Mouse (Mus musculus) lung, postnatal 0 days (tissue): ENCODE data around the gene Iqsec1. TPM values are rescaled to one million over a fixed set of nuclear protein-coding genes. Genes with fewer than 3 reads are reported as not detected.

Source experiments
- ATAC-seq: fragments of 200-750 bp; cut with Nextera tagmentation; 2 replicates; pipeline ENCODE4 v1.8.0; 2017; ENCODE audit warnings: moderate library complexity
- DNase-seq: peaks from one replicate; pipeline ENCODE4 v3.0.0-alpha.2; 2016; ENCODE audit warnings: low spot score
- H3K27ac ChIP-seq: fragments of 300-500 bp; sonication (generic); 2 replicates; pipeline ENCODE4 v1.5.1; 2014; ENCODE audit warnings: antibody characterized with exemption, mild to moderate bottlenecking, low read length, mixed read lengths
- H3K27me3 ChIP-seq: fragments of 300-500 bp; sonication (generic); replicated peaks from 2 replicates; pipeline ENCODE4 v1.6.1; 2014; ENCODE audit warnings: low read length, mixed read lengths; ENCODE audit not compliant: insufficient read depth
- H3K36me3 ChIP-seq: fragments of 300-500 bp; sonication (generic); 2 replicates; pipeline ENCODE4 v1.6.1; 2014; ENCODE audit warnings: low read length, mixed read lengths; ENCODE audit not compliant: insufficient read depth
- H3K4me1 ChIP-seq: fragments of 300-500 bp; sonication (generic); 2 replicates; pipeline ENCODE4 v1.6.1; 2014; ENCODE audit warnings: antibody characterized with exemption, low read depth, low read length, mixed read lengths; ENCODE audit not compliant: insufficient read depth
- H3K4me2 ChIP-seq: fragments of 300-500 bp; sonication (generic); replicated peaks from 2 replicates; pipeline ENCODE4 v1.6.1; 2014; ENCODE audit warnings: low read depth, mild to moderate bottlenecking, low read length, moderate library complexity, mixed read lengths
- H3K4me3 ChIP-seq: fragments of 300-500 bp; sonication (generic); 2 replicates; pipeline ENCODE4 v1.5.1; 2014; ENCODE audit warnings: low read depth, low read length
- H3K9ac ChIP-seq: fragments of 300-500 bp; sonication (generic); replicated peaks from 2 replicates; pipeline ENCODE4 v1.6.1; 2014; ENCODE audit warnings: low read depth, mild to moderate bottlenecking
- H3K9me3 ChIP-seq: fragments of 300-500 bp; sonication (generic); 2 replicates; pipeline ENCODE4 v1.6.1; 2016; ENCODE audit warnings: low read length, mixed read lengths
- CTCF ChIP-seq: IDR thresholded peaks from 2 replicates; pipeline ENCODE4 v1.5.1; 2016; ENCODE audit warnings: antibody characterized with exemption, mild to moderate bottlenecking
- EP300 ChIP-seq: IDR thresholded peaks from 2 replicates; pipeline ENCODE4 v1.6.1; 2016; ENCODE audit warnings: antibody characterized with exemption, mild to moderate bottlenecking, control low read depth
- WGBS: fragments of 180-500 bp; shearing (Covaris S2); extraction: QIAGEN DNeasy Blood & Tissue Kit; methylation state at CpG from one replicate; pipeline ENCODE4 v1.1.7; 2014; 5-methylcytosine and 5-hydroxymethylcytosine counted together
- polyA plus RNA-seq: library from polyadenylated mRNA; unstranded; fragments of >200 nt; fragmentation: Nextera tagmentation; extraction: Ambion mirVana; gene quantifications from 2 replicates; pipeline ENCODE4 v1.2.1, GENCODE M21; 2015

Iqsec1 gene
- polyA plus RNA-seq, 1 experiment from 2014 or later, result 18.6 TPM

- Histone ChIP-seq H3K9me3 (no peaks in the 10 kb centered on the region), H3K4me1 (peaks cover 9% of the 10 kb centered on the region; the same call in 1 of the 2 replicates), H3K9ac (no peak overlapping the region), H3K4me3 (no peak overlapping the region), H3K27me3 (no peaks in the 10 kb centered on the region), H3K36me3 (no peaks in the 10 kb centered on the region), H3K27ac (no peak overlapping the region), H3K4me2 (no peak overlapping the region)
- ATAC-seq, result no peak
- no peak for TF ChIP-seq CTCF
- no peak for TF ChIP-seq EP300
- DNase-seq, result no peak
Measured at GRCm38 (mm10) chr6:90753656-90754055, 234.8 kb downstream of the Iqsec1 start.

DNA sequence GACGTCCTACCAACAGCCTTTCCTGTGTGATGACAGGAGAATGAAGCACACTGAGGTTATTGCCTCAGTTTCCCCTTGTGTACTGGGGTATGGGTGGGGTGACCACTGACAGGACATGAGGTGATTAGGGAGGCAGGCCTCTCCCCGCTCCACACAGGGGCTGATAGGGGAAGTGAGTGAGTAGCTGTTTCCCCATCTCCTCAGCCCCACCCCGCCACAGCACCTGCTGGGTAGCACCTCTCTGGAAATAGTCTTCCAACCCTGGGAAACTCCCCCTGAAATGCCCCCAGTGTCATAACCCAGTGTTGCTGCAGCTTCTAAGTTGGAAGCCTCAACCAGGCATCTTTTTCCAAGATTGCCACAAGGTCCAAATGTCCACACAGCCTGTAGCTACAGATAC, 236.9 kb downstream of the Iqsec1 start:
- WGBS, result 62% methylated on average over 3 of the region's 3 CpGs
- Histone ChIP-seq H3K36me3 (no peaks in the 10 kb centered on the region), H3K4me3 (no peak overlapping the region), H3K27me3 (no peaks in the 10 kb centered on the region), H3K27ac (no peak overlapping the region), H3K4me2 (no peak overlapping the region), H3K9me3 (no peaks in the 10 kb centered on the region), H3K4me1 (peaks cover 9% of the 10 kb centered on the region; the same call in 1 of the 2 replicates), H3K9ac (no peak overlapping the region)
- DNase-seq (no peak), ATAC-seq (no peak)
- TF ChIP-seq CTCF (no peak), EP300 (no peak)

GRCm38 (mm10) chr6:90750091-90750490, 238.4 kb downstream of the Iqsec1 start:
- Histone ChIP-seq H3K9me3 (no peaks in the 10 kb centered on the region), H3K4me3 (no peak overlapping the region), H3K4me2 (no peak overlapping the region), H3K27me3 (no peaks in the 10 kb centered on the region), H3K4me1 (peaks cover 9% of the 10 kb centered on the region; the same call in 1 of the 2 replicates), H3K36me3 (no peaks in the 10 kb centered on the region), H3K27ac (no peak overlapping the region), H3K9ac (no peak overlapping the region)
- WGBS, result 18% methylated on average over 2 of the region's 2 CpGs
- TF ChIP-seq CTCF (no peak), EP300 (no peak)
- ATAC-seq, result no peak; the same call in 1 of the 2 replicates
- DNase-seq, result peak; percentile 38

- Histone ChIP-seq H3K36me3 (no peaks in the 10 kb centered on the region), H3K27me3 (no peaks in the 10 kb centered on the region), H3K4me1 (peaks cover 9% of the 10 kb centered on the region; the same call in 1 of the 2 replicates), H3K9me3 (no peaks in the 10 kb centered on the region), H3K4me3 (no peak overlapping the region), H3K4me2 (no peak overlapping the region), H3K27ac (no peak overlapping the region), H3K9ac (no peak overlapping the region)
- TF ChIP-seq EP300 (no peak), CTCF (no peak)
- DNase-seq (peak; percentile 23), ATAC-seq (no peak)
- WGBS, result 69% methylated on average over 4 of the region's 4 CpGs
Measured at GRCm38 (mm10) chr6:90749414-90749937, 239.0 kb downstream of the Iqsec1 start.

DNA sequence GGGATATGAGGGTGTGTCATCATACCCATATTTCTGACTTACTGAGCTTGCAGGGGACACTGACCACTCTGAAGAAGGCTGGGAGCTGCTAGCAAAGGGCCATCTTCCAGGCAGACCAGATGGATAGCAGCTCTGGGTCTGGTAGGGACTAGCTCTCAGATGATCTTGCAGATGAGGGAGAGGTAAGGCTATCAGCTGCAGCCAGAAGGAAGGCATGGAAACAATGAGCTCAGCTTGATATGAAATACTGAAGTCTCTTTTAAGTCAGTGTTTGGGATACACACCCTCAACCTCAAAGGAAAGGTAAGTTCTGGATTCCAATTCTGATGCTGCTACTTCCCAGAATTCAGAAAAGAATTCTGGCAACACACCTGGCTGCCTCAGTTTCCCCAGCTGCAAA, 239.5 kb downstream of the Iqsec1 start:
- no peak for ATAC-seq
- no peak for DNase-seq

DNA sequence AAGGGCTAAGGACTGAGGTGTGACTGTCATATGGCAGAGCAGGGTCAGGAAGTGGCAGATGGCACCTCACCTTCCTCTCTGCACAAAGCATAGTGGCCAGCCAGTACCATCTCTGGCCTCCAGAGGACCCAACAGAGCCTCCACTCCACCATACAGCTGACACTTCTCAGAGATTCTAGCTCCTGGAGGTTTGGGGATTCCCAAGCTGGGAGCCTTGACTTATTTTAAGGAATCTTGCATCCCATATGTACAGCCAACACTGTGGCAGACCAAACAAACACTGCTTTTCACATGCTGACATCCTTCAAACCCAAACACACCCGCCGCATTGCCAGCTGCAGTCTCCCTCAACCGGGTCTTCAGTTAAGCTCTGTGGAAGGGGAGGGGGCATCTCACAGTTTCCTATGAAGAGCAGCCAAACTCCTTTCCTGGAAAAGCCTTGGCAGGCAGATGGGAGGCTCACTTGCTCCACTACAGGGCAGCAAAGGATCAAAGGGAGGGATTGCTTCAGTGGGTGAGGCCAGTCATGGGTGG, 242.1 kb downstream of the Iqsec1 start:
- WGBS, result 56% methylated on average over 3 of the region's 3 CpGs
- Histone ChIP-seq H3K4me2 (no peak overlapping the region), H3K27me3 (no peaks in the 10 kb centered on the region), H3K9me3 (no peaks in the 10 kb centered on the region), H3K9ac (no peak overlapping the region), H3K36me3 (no peaks in the 10 kb centered on the region), H3K27ac (no peak overlapping the region), H3K4me1 (peaks cover 5% of the 10 kb centered on the region; the same call in 1 of the 2 replicates), H3K4me3 (no peak overlapping the region)
- ATAC-seq, result peak; percentile 79
- TF ChIP-seq EP300, result peak; percentile 84
- peak; percentile 62 for TF ChIP-seq CTCF
- peak; percentile 81 for DNase-seq

More for the DNA sequence above, 239.5 kb downstream of the Iqsec1 start:
- Histone ChIP-seq H3K9ac (no peak overlapping the region), H3K27me3 (no peaks in the 10 kb centered on the region), H3K4me3 (no peak overlapping the region), H3K4me1 (peaks cover 9% of the 10 kb centered on the region; the same call in 1 of the 2 replicates), H3K36me3 (no peaks in the 10 kb centered on the region), H3K27ac (no peak overlapping the region), H3K4me2 (no peak overlapping the region), H3K9me3 (no peaks in the 10 kb centered on the region)
- no peak for TF ChIP-seq EP300
- no peak for TF ChIP-seq CTCF
